Mouse (Mus musculus): ENCODE measurements around the gene Prkca.

GRCm38 (mm10) chr11:108303787-108304186 is 39.9 kb downstream of the Prkca start:
- TF ChIP-seq HCFC1 (IDR thresholded peaks at IDR 0.05; ENCODE audit: low read depth, low read length) (no peak), NELFE (IDR thresholded peaks at IDR 0.05; ENCODE audit: low read depth, low read length) (no peak), POLR2A (IDR thresholded peaks at IDR 0.05; ENCODE audit: control insufficient read depth in 1 of 2, insufficient read depth in 1 of 2, low read depth in 1 of 2, low read length in 2 of 2, poor library complexity in 1 of 2) (no peak), CHD1 (IDR thresholded peaks at IDR 0.05; ENCODE audit: low read depth, low read length) (no peak), CTCF (IDR thresholded peaks at IDR 0.05 in 2 of 3, conservative IDR thresholded peaks at IDR 0.05 in 1 of 3; ENCODE audit: control insufficient read depth in 1 of 3, insufficient read depth in 1 of 3, low read depth in 2 of 3, low read length in 3 of 3, poor library complexity in 1 of 3, severe bottlenecking in 1 of 3) (no peak), CHD2 (IDR thresholded peaks at IDR 0.05; ENCODE audit: low read length) (no peak), MAFK (IDR thresholded peaks at IDR 0.05; ENCODE audit: borderline replicate concordance, low read depth, low read length) (no peak), SMC3 (IDR thresholded peaks at IDR 0.05; ENCODE audit: low read depth, low read length) (no peak), RAD21 (IDR thresholded peaks at IDR 0.05; ENCODE audit: low read depth, low read length) (no peak), EP300 (IDR thresholded peaks at IDR 0.05; ENCODE audit: low read depth in 1 of 2, low read length in 2 of 2) (no peak), POLR2AphosphoS2 (IDR thresholded peaks at IDR 0.05; ENCODE audit: low read length) (no peak), MXI1 (IDR thresholded peaks at IDR 0.05; ENCODE audit: low read depth, low read length) (no peak)

All from MEL (cell line).